Mouse (Mus musculus) inflammation-experienced regulatory T-cells (primary cell): ENCODE results near the gene Tulp1. TPM values are rescaled to one million over a fixed set of nuclear protein-coding genes. Genes with fewer than 3 reads are reported as not detected.

ENCODE experiments used
- polyA plus RNA-seq, 2 experiments: library from polyadenylated mRNA; unstranded; fragments of 100-300 nt; shearing (Covaris generic); gene quantifications; one replicate each; pipeline ENCODE4 v1.2.1; 2017

The Tulp1 gene
- 1 to 10 TPM in 1 of 2 experiments, under 1 TPM in 1; 0.40 to 1.8 TPM for polyA plus RNA-seq

DNA sequence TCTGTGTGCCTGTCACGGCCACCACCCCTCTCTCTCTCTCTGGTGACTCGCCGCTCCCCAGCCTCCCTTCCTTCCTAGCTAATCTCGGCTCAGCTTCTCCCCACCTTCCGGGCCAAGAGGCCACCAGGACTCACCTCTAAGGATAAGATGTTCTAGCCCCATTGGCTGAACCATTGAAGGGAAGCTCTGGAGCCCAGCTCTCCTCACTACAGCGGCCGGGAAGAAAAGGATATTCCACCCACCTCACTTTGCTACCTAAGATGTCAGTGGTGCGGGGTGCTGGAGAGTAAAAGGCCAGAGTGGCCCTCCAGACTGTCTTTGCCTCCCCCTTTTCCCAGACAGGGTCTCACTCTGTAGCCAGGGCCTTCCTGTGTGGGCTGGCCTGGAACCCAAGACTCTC is at the start of gene Tulp1:
Gene Tulp1 (minus strand): TSS at position 101 of the 400 bp plus-strand sequence.

DNA sequence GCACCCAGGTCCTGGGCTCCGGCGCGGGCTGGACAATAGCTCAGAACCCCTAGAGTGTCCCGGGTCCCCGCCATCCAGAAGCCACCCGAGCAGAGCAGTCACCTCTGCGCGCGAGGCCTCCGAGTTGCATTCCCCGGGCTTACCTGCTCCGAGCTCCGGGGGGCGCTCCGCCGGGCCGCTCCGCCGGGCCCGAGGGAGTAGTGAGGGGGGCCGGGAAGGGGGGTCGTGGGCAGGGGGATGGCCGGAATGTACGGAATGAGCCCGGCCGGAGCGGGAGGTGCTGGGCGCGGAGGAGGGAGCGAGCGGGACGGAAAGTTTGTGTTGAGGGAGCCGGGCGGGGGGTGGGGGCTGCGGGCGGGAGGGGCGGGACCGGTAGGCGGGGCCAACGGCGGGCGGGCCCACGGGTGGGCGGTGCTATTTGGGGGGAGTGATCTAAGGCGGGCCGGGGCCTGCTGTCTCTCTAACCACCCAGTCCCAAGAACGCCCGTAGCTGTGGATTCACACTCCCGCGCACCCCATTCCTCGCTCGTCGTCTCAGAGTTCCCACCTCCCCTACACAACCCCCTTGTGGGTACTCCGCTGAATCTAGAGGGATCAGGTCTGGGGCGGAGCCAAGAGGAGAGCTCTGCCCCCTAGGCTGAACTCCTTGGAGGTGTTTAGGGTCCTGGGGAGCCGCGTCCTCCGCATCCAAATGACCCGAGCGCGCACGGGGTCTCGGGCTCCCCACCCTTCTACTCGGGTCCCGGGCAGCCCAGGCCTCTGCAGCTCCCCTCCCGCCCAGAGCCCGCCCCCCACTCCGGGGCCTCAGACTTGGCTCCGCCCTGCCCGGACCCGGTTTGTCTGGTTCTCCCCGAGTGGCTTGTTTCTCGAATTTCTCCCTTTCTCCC is 14.3 kb downstream of the Tulp1 start, which contains the start of gene Tead3:
Gene Tead3 (minus strand): TSS at position 352 of the 887 bp plus-strand sequence.

DNA sequence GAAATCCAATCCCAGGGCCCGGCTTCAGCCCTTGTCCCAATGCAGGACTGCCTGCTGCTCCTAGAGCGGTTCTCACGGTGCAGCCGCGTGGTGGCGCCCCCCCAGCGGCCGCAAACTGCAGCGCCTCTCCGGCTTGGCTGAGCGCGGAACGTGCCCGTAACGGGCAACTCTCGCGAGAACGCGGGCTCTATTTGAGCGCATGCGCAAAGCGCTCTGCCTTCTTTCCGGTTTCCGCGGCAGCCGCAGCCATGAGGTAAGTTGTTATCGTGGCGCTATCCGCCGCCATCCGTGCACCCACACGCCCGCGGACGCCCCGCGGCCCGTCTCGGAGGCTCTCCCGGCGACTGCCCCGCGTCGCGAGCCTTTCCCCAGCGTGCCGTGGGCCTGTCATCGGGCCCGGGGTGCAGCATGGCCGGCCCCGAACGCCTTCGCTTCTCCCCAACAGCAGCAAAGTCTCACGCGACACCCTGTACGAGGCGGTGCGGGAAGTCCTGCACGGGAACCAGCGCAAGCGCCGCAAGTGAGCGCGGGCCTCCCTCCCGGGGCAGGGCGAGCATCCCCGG is 36.6 kb downstream of the Tulp1 start, which contains the start of gene Rpl10a:
Gene Rpl10a (plus strand): TSS at position 106 of the 563 bp plus-strand sequence.

DNA sequence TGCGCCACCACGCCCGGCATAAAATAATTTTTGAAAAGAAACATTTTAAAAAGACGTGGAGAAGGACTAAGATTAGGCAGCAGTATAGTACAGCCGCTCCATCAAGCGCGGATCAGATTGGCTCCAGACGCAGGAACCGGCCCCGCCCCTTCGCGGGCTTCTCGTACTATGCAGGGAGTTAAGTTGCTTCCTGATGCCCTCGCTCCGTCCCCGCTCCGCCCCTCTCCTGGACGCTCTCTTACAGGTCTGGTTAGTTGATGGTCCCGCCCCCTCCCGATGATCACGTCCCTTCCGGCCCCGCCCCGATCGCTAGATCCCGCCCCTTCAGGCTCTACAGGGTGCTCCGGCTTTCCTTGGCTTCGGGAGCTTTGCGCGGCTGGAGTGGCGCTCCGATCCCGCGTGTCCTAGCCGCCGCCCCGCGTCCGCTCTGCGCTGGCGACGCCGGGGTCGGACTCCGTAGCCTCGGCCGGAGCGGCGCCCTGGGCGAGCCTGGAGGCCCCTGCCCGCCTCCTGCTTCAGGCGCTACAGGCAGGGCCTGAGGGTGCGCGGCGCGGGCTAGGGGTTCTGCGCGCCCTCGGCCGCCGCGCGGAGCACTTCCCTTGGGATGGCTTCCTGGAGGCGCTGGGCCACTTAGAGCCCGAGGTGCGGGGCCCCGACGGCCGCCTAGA is 51.7 kb downstream of the Tulp1 start, which contains the start of gene Fance:
Gene Fance (plus strand): TSS at position 308 of the 668 bp plus-strand sequence.

Other genes with a start within 250 kb of the Tulp1 start
- gene Scube3, start 223.1 kb downstream of the Tulp1 start, polyA plus RNA-seq: under 1 TPM in 1 of 2 experiments, not detected in 1; 0.51 TPM
- gene Zfp523, start 188.1 kb downstream of the Tulp1 start, polyA plus RNA-seq: 10 to 100 TPM; 11.8 to 15.3 TPM
- gene Def6, start 157.4 kb downstream of the Tulp1 start, polyA plus RNA-seq: 100 to 1,000 TPM; 176 to 238 TPM
- gene Ppard, start 132.5 kb downstream of the Tulp1 start, polyA plus RNA-seq: 1 to 10 TPM; 2.0 to 2.3 TPM
- 10 to 100 TPM; 30.2 to 33.6 TPM for gene Fance, start 51.7 kb downstream of the Tulp1 start, polyA plus RNA-seq
- 100 to 1,000 TPM; 295 TPM for gene Rpl10a, start 36.8 kb downstream of the Tulp1 start, polyA plus RNA-seq
- gene Tead3, start 14.4 kb downstream of the Tulp1 start, polyA plus RNA-seq: under 1 TPM; 0.25 to 0.53 TPM
- 100 to 1,000 TPM; 104 TPM for gene Fkbp5, start 152.3 kb upstream of the Tulp1 start, polyA plus RNA-seq
- 1 to 10 TPM in 1 of 2 experiments, under 1 TPM in 1; 0.12 to 1.2 TPM for gene Armc12, start 165.6 kb upstream of the Tulp1 start, polyA plus RNA-seq
- gene Clpsl2, start 184.2 kb upstream of the Tulp1 start, polyA plus RNA-seq: not detected
- gene Clps, start 195.5 kb upstream of the Tulp1 start, polyA plus RNA-seq: not detected
- gene Lhfpl5, start 210.4 kb upstream of the Tulp1 start, polyA plus RNA-seq: 1 to 10 TPM in 1 of 2 experiments, under 1 TPM in 1; 0.86 to 1.8 TPM